Mouse (Mus musculus) layer of hippocampus, adult 18-20 months (tissue): ENCODE data around the gene Apoh. TPM values are rescaled to one million over a fixed set of nuclear protein-coding genes. Genes with fewer than 3 reads are reported as not detected.

Source experiments
- DNase-seq, 2 experiments: peaks; one replicate each; pipeline ENCODE4 v3.0.0; 2022; ENCODE audit warnings: low spot score in 2 of 2
- total RNA-seq, 2 experiments: library from RNA; stranded (reverse); gene quantifications; 2 replicates each; pipeline ENCODE4 v1.2.3; 2021

Gene Apoh
- total RNA-seq, 2 experiments from 2014 or later = 0.66 to 0.99 TPM

- DNase-seq = no peak
These were observed 10.1 kb upstream of the Apoh start for GRCm38 (mm10) chr11:108333006-108333405.

DNA sequence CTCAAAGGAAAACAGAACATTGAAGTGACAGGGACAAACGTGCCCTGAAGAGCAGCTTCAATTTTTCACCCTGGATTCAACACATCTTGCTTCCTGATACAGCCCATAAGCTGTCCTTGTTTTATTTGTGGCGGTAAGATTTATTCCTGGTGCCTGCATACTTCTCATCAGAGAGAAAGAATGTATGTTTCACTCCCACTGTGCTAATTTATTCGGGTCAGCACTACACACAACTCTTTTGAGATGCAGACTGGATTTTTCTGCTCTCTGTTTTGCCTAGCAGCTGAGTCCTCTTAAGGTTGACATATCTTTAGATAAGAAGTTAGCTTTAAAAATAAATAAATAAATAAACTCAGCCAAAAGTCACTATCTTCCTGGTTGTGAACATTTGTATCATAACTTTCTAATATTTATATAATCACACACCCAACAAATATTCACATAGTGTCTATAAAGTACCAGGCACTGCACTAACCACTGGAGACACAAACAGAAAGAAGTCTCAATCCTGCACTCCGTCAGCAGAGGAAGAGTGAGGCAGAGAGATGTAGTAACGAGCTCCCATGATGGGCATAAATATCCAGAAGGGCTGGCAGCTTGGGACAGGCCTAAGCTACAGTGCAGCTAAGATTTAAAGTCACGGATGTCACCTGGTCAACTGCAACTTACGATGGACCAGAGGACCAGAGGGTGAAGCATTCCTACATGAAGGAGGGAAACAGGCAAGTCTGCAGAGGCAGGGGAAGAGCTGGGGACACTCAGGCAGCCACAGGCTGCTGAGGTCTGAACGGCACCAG lies 9.4 kb upstream of the Apoh start:
- no peak for DNase-seq

DNA sequence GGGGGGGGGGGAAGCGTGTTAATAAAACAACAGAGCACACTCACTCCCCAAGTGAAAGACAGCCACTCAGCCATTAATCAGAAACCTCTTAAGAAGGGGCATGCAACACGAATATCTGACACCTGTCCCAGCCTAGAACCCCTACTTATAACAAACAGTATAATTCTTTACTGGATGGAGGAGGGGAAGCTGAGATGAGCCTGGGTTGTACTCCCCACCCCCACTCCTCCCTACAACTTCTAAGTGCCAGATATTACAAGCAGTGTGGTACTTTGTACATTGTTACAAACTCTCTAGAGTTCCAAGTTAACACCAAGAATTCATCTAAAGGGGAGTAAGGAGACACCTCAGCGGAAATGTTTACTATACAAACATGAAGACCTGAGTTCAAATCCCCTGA lies 8.5 kb upstream of the Apoh start:
- DNase-seq = no peak

- DNase-seq = no peak
These were observed 7.6 kb upstream of the Apoh start for GRCm38 (mm10) chr11:108335536-108335935.

- DNase-seq = no peak
These were observed 6.7 kb upstream of the Apoh start for GRCm38 (mm10) chr11:108336445-108336844.

- DNase-seq = no peak
These were observed 2.9 kb upstream of the Apoh start for GRCm38 (mm10) chr11:108340293-108340692.

- no peak for DNase-seq
These were observed 1.4 kb upstream of the Apoh start for GRCm38 (mm10) chr11:108341783-108342182.

DNA sequence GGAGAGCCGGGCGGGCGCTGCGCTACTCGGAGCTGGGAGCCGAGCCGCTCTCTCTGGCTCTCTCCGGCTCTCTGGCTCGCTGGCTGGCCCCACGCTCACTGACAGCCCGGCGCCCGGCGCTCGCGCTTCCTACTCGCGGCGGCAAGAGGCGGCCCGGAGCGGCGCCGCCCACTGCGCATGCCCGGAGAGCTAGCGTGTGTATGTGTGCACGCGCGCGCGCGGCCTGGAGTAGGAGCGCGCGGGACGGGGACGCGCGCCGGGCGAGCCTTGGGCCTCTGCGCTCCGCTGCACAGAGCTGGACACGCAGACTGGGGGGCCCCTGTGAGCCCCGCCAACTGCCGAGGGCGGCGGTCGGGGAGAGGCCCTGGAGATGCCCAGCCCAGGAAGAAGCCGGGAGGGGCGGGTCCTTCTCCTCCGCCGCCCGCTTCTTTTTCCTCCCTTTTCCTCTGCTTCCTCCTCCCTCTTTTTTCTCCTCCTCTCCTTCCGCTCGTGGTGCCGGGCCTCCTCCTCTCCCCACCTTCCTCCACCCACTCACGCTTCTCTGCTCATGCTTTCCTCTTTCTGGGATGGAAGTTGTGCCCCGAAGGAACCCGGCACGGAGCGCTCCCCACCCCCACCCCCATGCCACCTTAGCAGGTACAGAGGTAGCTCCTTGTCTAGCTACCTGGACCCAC lies 772 bp downstream of the Apoh start, which contains the start of gene Prkca:
Prkca (minus strand) TSS at position 140 of the 674 bp plus-strand sequence.
- DNase-seq = peak; percentile 92 to 97

DNA sequence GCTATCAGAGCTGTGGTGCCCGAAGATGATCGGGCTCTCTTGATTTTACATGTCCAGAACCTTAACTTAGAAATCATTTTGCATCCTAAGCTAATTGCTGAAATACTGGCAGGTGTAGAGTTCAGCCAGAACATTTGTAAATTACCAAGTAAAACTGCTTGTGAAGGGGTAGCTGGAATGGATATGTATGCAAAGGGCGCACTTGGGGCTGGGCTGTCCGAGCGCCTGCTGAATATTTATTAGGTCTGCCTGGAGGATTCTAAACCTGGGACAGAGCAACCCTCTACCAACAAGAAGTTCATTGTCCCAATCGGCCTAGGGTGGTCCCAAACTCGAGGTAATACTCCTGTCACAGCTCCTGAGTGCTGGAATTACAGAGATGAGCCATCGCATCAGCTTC lies 1.6 kb downstream of the Apoh start:
- no peak for DNase-seq

- DNase-seq = no peak
These were observed 2.2 kb downstream of the Apoh start for GRCm38 (mm10) chr11:108345321-108345720.

- no peak for DNase-seq
These were observed 7.6 kb downstream of the Apoh start for GRCm38 (mm10) chr11:108350799-108351198.

DNA sequence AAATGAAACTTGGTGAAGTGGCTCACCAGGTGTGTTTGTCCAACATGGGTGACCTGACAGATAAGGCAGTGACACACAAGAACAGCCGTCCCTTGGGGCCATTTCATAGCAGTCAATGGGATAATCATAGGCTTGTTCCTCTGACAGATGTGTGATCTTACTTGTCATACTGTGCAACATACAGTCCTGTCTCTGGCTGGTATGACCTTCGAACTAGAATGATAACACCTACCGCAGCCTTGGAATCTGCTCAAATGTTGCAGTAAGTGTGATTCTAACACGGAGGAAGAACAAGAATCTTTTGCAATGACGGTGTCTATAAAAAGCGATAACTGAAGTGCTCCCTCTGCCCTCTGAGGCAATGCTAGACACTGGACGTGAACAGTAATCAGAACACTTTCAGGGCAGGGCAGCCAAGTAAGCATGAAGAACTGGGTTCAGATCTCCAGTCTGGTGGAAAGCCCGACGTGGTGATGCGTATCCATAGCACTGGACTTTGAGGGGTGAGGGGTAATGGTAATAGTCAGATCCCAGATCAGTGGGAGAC lies 9.8 kb downstream of the Apoh start:
- DNase-seq = no peak

DNA sequence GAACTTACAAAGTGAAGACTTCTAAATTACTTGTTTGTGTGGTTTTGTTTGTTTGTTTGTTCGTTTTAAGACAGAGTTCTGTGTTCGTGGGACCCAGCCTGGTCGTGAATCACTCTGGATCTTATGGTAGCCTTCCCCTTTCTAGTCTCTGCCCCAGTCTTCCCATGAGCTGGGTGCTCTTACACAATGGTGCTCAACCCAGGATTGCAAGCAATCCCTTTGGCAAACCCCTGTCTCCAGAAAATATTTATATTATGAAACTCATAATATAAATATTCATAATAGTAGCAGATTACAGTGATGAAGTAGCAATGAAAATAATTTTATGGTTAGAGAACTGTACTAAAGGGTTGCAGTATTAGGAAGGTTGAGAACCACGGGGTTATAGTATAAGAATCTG lies 12.9 kb downstream of the Apoh start:
- no peak for DNase-seq

- DNase-seq = no peak
These were observed 15.8 kb downstream of the Apoh start for GRCm38 (mm10) chr11:108358911-108359310.

- no peak for DNase-seq
These were observed 17.8 kb downstream of the Apoh start for GRCm38 (mm10) chr11:108360983-108361382.

- DNase-seq = no peak
These were observed 19.8 kb downstream of the Apoh start for GRCm38 (mm10) chr11:108362965-108363364.

DNA sequence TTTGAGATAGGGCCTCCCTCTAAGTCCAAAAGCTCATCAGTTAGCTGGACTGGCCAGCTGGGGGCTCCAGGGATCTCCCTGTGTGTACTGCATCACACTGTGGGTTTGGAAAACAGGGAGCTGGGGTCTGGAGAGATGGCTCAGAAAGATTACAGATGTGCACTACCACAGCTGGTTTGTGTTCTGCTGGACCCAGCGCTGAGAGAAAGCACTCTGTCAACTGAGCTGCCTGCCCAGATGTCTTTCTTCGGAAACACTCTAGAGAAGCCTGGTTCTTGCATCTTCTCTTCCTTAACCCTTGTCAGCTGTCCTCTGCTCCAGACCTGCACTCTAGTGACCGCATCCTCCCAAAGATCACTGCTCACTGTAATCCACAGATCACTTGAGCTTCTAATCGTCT lies 20.8 kb downstream of the Apoh start:
- DNase-seq = no peak

DNA sequence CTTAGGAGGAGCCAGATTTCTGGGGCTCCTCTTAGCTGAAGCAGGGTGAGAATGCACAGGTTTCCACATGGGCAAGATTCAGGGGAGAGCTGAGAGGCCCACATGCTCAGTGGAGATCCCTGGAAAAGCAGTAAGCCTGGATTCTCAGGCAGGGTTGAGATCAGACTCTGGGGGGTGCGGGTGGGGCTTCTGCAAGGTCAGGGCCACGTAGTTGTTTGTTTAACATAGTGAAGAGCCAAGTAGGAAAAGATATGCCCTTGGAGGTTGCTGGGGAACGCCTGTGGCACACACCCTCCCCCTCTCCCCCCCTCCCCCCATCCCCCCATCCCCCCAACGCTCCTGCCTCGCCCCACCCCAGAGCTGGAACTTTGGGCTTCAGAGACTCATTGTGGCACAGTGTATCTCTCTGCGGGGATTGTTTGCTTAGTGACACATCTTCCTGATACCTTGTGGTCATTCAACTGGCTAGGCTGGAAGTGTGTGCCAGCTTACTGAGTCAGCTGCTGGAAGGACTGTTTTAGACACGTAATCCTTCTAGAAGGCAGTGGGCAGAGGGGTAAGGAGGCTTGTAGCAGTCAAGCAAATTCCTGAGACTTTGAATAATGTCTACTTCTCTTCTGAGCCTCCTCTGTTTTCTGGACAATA lies 21.9 kb downstream of the Apoh start:
- no peak for DNase-seq

DNA sequence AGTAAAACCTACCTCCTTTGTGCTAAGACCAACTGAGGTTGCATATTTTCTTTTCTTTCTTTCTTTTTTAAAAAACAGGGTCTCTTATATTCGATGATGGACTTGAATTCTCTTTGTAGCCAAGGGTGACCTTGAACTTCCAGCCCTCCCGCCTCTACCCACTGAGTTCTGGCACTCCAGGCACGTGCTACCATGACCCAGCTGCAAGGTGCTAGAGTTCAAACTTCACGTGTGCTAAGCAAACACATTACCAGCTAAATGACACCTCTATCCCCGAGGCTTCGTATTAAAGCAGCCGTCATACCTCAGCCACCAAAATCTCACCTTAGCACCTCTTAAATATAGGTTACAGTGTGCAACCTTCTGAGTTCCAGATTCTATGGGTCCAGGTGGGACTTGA lies 22.4 kb downstream of the Apoh start:
- no peak for DNase-seq

GRCm38 (mm10) chr11:108367046-108367445 lies 23.9 kb downstream of the Apoh start:
- no peak for DNase-seq

DNA sequence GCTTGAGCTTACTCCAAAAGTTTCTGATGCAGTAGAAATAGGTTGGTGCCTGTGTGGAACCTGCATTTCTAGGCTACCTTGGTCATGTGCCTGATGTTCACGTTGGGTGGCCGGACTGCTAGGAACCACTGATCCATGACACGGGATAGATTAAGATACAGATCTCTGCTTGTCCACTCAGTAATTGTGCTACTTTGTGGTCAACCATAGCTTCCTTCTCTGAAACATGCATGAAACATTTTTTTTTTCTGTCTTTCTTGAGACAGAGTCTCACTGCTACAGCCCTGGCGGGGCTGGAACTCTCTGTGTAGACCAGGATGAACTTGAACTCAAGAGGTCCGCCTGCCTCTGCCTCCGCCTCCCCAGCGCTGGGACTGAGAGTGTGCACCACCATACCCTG lies 33.7 kb downstream of the Apoh start:
- no peak for DNase-seq
